Mouse (Mus musculus): ENCODE measurements at regions not wholly inside any gene's neighbourhood (a gene's known extent, or its start where the extent isn't known, plus 50 kb on each side); places are given as distances from the start of the nearest gene placed in this dataset.

DNA sequence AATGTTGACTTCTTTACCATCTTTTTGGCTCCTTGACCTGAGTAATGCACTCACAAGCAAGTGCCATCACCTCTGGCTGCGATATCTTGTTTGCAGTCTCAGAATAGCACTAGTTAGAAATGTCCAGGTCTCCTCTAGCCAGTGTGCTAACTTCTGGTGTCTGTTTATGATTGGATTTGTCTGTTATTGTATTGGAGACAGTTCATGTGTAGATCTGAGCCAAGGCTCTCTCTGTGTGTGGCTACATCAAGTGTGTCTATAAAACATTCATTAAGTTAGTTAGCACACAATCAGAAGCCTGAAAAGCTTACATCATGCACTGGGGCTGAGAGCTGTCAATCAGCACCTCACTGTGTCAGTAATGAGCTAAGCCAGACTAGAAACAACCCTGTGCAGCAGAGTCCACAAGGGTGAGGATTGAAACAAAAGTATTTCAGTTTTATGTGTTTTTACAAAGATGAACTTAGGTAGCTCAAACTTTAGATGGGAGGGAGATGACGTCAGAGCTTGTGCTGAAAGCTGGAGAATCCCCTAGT lies 214.5 kb downstream of the Fam76b start:
- H3K4me1 ChIP-seq (replicated peaks; ENCODE audit: control insufficient read depth in 2 of 2, insufficient read depth in 2 of 2, low read length in 1 of 2), result no peaks in the 10 kb centered on the region
- H3K4me3 ChIP-seq (ENCODE audit: insufficient read depth in 1 of 2, low read depth in 2 of 2, low read length in 2 of 2), result no peak overlapping the region
- H3K27ac ChIP-seq, result no peak overlapping the region
- H3K27me3 ChIP-seq (ENCODE audit: control insufficient read depth, insufficient read depth, low read length), result no peaks in the 10 kb centered on the region
- no peaks in the 10 kb centered on the region for H3K9me3 ChIP-seq (ENCODE audit: control insufficient read depth, low read length)
- no peak for ATAC-seq (ENCODE audit: insufficient read depth)
- 42% methylated on average over 2 of the region's 2 CpGs for WGBS (ENCODE audit: insufficient replicate concordance)
- no peak overlapping the region for H3K9ac ChIP-seq (replicated peaks)
- H3K36me3 ChIP-seq (replicated peaks; ENCODE audit: control insufficient read depth, insufficient read depth, low read depth), result no peaks in the 10 kb centered on the region
- no peak overlapping the region for H3K4me2 ChIP-seq (ENCODE audit: low read depth)
- TF ChIP-seq EP300 (IDR thresholded peaks at IDR 0.05; ENCODE audit: low read depth) (no peak), CTCF (IDR thresholded peaks at IDR 0.05; ENCODE audit: low read depth) (no peak)
- no peak for DNase-seq (ENCODE audit: low read depth in 3 of 3, low spot score in 3 of 3)

GRCm38 (mm10) chr9:14048224-14048623 lies 220.7 kb downstream of the Fam76b start:
- Histone ChIP-seq H3K36me3 (replicated peaks; ENCODE audit: control insufficient read depth, insufficient read depth, low read depth) (no peaks in the 10 kb centered on the region), H3K27me3 (ENCODE audit: control insufficient read depth, insufficient read depth, low read length) (no peaks in the 10 kb centered on the region), H3K4me1 (replicated peaks; ENCODE audit: control insufficient read depth in 2 of 2, insufficient read depth in 2 of 2, low read length in 1 of 2) (no peaks in the 10 kb centered on the region), H3K4me2 (ENCODE audit: low read depth) (no peak overlapping the region), H3K4me3 (ENCODE audit: insufficient read depth in 1 of 2, low read depth in 2 of 2, low read length in 2 of 2) (no peak overlapping the region), H3K27ac (no peak overlapping the region), H3K9me3 (ENCODE audit: control insufficient read depth, low read length) (no peaks in the 10 kb centered on the region), H3K9ac (replicated peaks) (no peak overlapping the region)
- DNase-seq (ENCODE audit: low read depth in 3 of 3, low spot score in 3 of 3), result no peak
- no peak for ATAC-seq (ENCODE audit: insufficient read depth)
- WGBS (ENCODE audit: insufficient replicate concordance), result 51% methylated on average over 4 of the region's 4 CpGs
- TF ChIP-seq EP300 (IDR thresholded peaks at IDR 0.05; ENCODE audit: low read depth), result no peak

DNA sequence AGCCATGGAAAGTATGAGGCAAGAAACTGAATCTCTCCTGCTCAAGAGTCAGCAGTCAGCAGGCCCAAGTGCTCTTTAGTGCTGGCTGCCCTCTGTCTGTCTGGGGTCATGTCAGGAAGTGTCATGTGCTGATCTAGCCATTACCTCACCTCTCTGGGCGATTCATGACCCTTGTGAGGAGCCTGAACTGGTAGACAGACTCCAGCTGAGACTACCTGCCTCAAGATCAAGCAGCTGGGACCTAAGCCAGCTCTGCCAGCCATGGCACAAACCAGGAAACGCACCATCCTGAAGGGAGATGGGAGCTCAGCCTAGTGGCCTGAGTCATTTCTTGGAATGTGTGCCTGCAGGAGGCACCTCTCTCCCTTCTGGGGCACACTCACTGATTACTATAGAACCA lies 221.2 kb upstream of the Sesn3 start:
- DNase-seq (ENCODE audit: low read depth in 3 of 3, low spot score in 3 of 3) (no peak), ATAC-seq (ENCODE audit: insufficient read depth) (no peak)
- H3K4me2 ChIP-seq (ENCODE audit: low read depth), result no peak overlapping the region
- H3K9ac ChIP-seq (replicated peaks), result no peak overlapping the region
- no peaks in the 10 kb centered on the region for H3K27me3 ChIP-seq (ENCODE audit: control insufficient read depth, insufficient read depth, low read length)
- WGBS (ENCODE audit: insufficient replicate concordance), result 23% methylated on average over 2 of the region's 2 CpGs
- no peak for TF ChIP-seq EP300 (IDR thresholded peaks at IDR 0.05; ENCODE audit: low read depth)
- no peak for TF ChIP-seq CTCF (IDR thresholded peaks at IDR 0.05; ENCODE audit: low read depth)
- no peaks in the 10 kb centered on the region for H3K4me1 ChIP-seq (replicated peaks; ENCODE audit: control insufficient read depth in 2 of 2, insufficient read depth in 2 of 2, low read length in 1 of 2)
- H3K27ac ChIP-seq, result no peak overlapping the region
- no peaks in the 10 kb centered on the region for H3K36me3 ChIP-seq (replicated peaks; ENCODE audit: control insufficient read depth, insufficient read depth, low read depth)
- no peak overlapping the region for H3K4me3 ChIP-seq (ENCODE audit: insufficient read depth in 1 of 2, low read depth in 2 of 2, low read length in 2 of 2)
- H3K9me3 ChIP-seq (ENCODE audit: control insufficient read depth, low read length), result no peaks in the 10 kb centered on the region

DNA sequence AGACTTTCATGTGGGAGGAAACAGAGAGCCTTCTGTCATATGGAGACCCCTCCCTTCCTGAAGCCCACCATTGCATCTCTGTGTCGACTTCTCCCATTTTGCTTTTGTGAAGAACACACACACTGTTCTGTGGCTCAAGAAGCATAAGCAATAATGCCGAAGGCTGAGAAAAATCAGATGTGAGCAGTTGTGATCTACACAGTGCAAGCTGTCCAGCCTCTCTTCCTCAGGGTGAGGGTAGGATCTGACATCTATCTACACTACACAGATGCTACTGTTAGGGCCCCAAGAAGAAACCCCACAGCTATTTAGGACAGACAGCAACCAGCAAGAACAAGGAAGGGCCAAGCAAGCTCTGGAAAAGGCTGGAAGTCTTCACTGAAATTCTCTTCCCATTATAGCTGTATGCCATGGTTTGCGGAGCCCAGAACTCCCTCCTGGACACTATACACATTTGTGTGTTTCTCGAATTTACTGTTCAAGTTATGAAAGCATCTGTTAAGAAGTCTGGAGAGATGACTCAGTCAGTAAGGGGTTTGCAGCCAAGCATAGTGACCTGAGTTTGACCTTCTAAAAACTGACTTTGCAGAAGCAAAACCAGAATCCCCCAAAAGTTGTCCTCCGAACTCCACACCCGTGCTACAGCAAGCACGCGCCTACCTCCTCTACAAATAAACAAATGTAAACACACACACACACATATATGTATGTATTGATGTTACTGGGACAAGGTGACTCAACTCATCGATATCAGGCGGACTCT lies 218.3 kb upstream of the Sesn3 start:
- H3K4me3 ChIP-seq (ENCODE audit: insufficient read depth in 1 of 2, low read depth in 2 of 2, low read length in 2 of 2), result no peak overlapping the region
- WGBS (ENCODE audit: insufficient replicate concordance), result 64% methylated on average over 10 of the region's 10 CpGs
- H3K9ac ChIP-seq (replicated peaks), result no peak overlapping the region
- H3K4me1 ChIP-seq (replicated peaks; ENCODE audit: control insufficient read depth in 2 of 2, insufficient read depth in 2 of 2, low read length in 1 of 2), result no peaks in the 10 kb centered on the region
- no peak for DNase-seq (ENCODE audit: low read depth in 3 of 3, low spot score in 3 of 3)
- no peak for ATAC-seq (ENCODE audit: insufficient read depth)
- no peaks in the 10 kb centered on the region for H3K36me3 ChIP-seq (replicated peaks; ENCODE audit: control insufficient read depth, insufficient read depth, low read depth)
- no peaks in the 10 kb centered on the region for H3K27me3 ChIP-seq (ENCODE audit: control insufficient read depth, insufficient read depth, low read length)
- H3K4me2 ChIP-seq (ENCODE audit: low read depth), result no peak overlapping the region
- no peak overlapping the region for H3K27ac ChIP-seq
- no peaks in the 10 kb centered on the region for H3K9me3 ChIP-seq (ENCODE audit: control insufficient read depth, low read length)
- TF ChIP-seq CTCF (IDR thresholded peaks at IDR 0.05; ENCODE audit: low read depth), result no peak

GRCm38 (mm10) chr9:14058592-14059227 lies 216.2 kb upstream of the Sesn3 start:
- WGBS (ENCODE audit: insufficient replicate concordance), result 41% methylated on average over 5 of the region's 5 CpGs
- no peak overlapping the region for H3K27ac ChIP-seq
- no peak for TF ChIP-seq CTCF (IDR thresholded peaks at IDR 0.05; ENCODE audit: low read depth)
- TF ChIP-seq EP300 (IDR thresholded peaks at IDR 0.05; ENCODE audit: low read depth), result no peak

More at GRCm38 (mm10) chr9:14058592-14059227, 216.2 kb upstream of the Sesn3 start:
- H3K4me2 ChIP-seq (ENCODE audit: low read depth), result no peak overlapping the region
- H3K27me3 ChIP-seq (ENCODE audit: control insufficient read depth, insufficient read depth, low read length), result no peaks in the 10 kb centered on the region
- no peaks in the 10 kb centered on the region for H3K36me3 ChIP-seq (replicated peaks; ENCODE audit: control insufficient read depth, insufficient read depth, low read depth)
- no peak overlapping the region for H3K9ac ChIP-seq (replicated peaks)
- DNase-seq (ENCODE audit: low read depth in 3 of 3, low spot score in 3 of 3), result no peak
- no peak overlapping the region for H3K4me3 ChIP-seq (ENCODE audit: insufficient read depth in 1 of 2, low read depth in 2 of 2, low read length in 2 of 2)
- H3K9me3 ChIP-seq (ENCODE audit: control insufficient read depth, low read length), result no peaks in the 10 kb centered on the region
- no peaks in the 10 kb centered on the region for H3K4me1 ChIP-seq (replicated peaks; ENCODE audit: control insufficient read depth in 2 of 2, insufficient read depth in 2 of 2, low read length in 1 of 2)
- ATAC-seq (ENCODE audit: insufficient read depth), result no peak

Data from liver, embryonic 14.5 days (tissue).